Mouse (Mus musculus): ENCODE data around the gene Wtap. TPM values are rescaled to one million over a fixed set of nuclear protein-coding genes. Genes with fewer than 3 reads are reported as not detected.
A peak's percentile ranks its signal among the peaks of the same experiment; 100 is the strongest.

Gene Wtap
- total and polyA plus RNA-seq, 3 experiments: 63.5 to 74.0 TPM; not detected in 1

GRCm38 (mm10) chr17:12996345-12996744 is 2.4 kb upstream of the Wtap start:
- Histone ChIP-seq H3K4me3 (ENCODE audit: control insufficient read depth in 1 of 2, insufficient read depth in 1 of 2, low read depth in 2 of 2, low read length in 2 of 2) (no peak overlapping the region), H3K27ac (ENCODE audit: control insufficient read depth, low read depth, low read length) (no peak overlapping the region), H3K9ac (ENCODE audit: control insufficient read depth, low read depth, low read length, poor library complexity, severe bottlenecking) (no peak overlapping the region), H3K27me3 (ENCODE audit: control insufficient read depth in 1 of 2, insufficient read depth in 2 of 2, low read length in 2 of 2) (no peaks in the 10 kb centered on the region), H3K36me3 (ENCODE audit: control insufficient read depth in 1 of 2, insufficient read depth in 2 of 2, low read length in 2 of 2) (peaks cover 0 to 2% of the 10 kb centered on the region in 2 experiments; a peak in 1 of 4 replicates), H3K9me3 (replicated peaks; ENCODE audit: insufficient read depth, low read length) (no peaks in the 10 kb centered on the region), H3K4me1 (ENCODE audit: control insufficient read depth in 1 of 2, insufficient read depth in 2 of 2, low read length in 2 of 2) (no peaks in the 10 kb centered on the region), H3K79me2 (ENCODE audit: control insufficient read depth, insufficient read depth, low read length, poor library complexity) (peaks cover 12% of the 10 kb centered on the region)
- DNase-seq (ENCODE audit: low read depth, low spot score): peak; percentile 55
- TF ChIP-seq E2F4 (IDR thresholded peaks at IDR 0.05; ENCODE audit: borderline replicate concordance, low read depth, low read length) (no peak), ZC3H11A (IDR thresholded peaks at IDR 0.05; ENCODE audit: low read depth, low read length) (peak; percentile 53), CTCF (IDR thresholded peaks at IDR 0.05 in 2 of 3, conservative IDR thresholded peaks at IDR 0.05 in 1 of 3; ENCODE audit: control insufficient read depth in 1 of 3, insufficient read depth in 1 of 3, low read depth in 2 of 3, low read length in 3 of 3, poor library complexity in 1 of 3, severe bottlenecking in 1 of 3) (peak; percentile 51 to 73 (median 56); a peak in 5 of 6 replicates), JUND (IDR thresholded peaks at IDR 0.05; ENCODE audit: low read depth, low read length) (no peak), ETS1 (IDR thresholded peaks at IDR 0.05; ENCODE audit: low read depth, low read length) (no peak), SMC3 (IDR thresholded peaks at IDR 0.05; ENCODE audit: low read depth, low read length) (peak; percentile 83), MEF2A (IDR thresholded peaks at IDR 0.05; ENCODE audit: extremely low read depth, insufficient replicate concordance, low read depth, low read length, poor library complexity, severe bottlenecking) (no peak), MAX (IDR thresholded peaks at IDR 0.05; ENCODE audit: low read length) (no peak), RAD21 (IDR thresholded peaks at IDR 0.05; ENCODE audit: low read depth, low read length) (peak; percentile 59), CHD1 (IDR thresholded peaks at IDR 0.05; ENCODE audit: low read depth, low read length) (no peak), KAT2A (conservative IDR thresholded peaks at IDR 0.05; ENCODE audit: low read depth, low read length) (no peak), TBP (IDR thresholded peaks at IDR 0.05; ENCODE audit: low read depth, low read length) (no peak), MAZ (IDR thresholded peaks at IDR 0.05; ENCODE audit: low read depth, low read length) (no peak), UBTF (IDR thresholded peaks at IDR 0.05; ENCODE audit: borderline replicate concordance, insufficient read depth, low read depth, low read length) (no peak), MYC (IDR thresholded peaks at IDR 0.05; ENCODE audit: low read depth, low read length) (no peak), USF1 (IDR thresholded peaks at IDR 0.05; ENCODE audit: low read depth, low read length) (no peak), POLR2A (IDR thresholded peaks at IDR 0.05; ENCODE audit: control insufficient read depth in 1 of 2, insufficient read depth in 1 of 2, low read depth in 1 of 2, low read length in 2 of 2, poor library complexity in 1 of 2) (no peak), POLR2AphosphoS5 (IDR thresholded peaks at IDR 0.05; ENCODE audit: borderline replicate concordance, low read depth, low read length) (no peak), GABPA (IDR thresholded peaks at IDR 0.05; ENCODE audit: low read depth, low read length) (no peak), GATA1 (IDR thresholded peaks at IDR 0.05; ENCODE audit: low read depth, low read length) (no peak), ZMIZ1 (IDR thresholded peaks at IDR 0.05; ENCODE audit: low read depth, low read length) (no peak), ZNF384 (IDR thresholded peaks at IDR 0.05; ENCODE audit: low read depth, low read length) (no peak), ZKSCAN1 (IDR thresholded peaks at IDR 0.05; ENCODE audit: low read depth, low read length) (no peak), SIN3A (IDR thresholded peaks at IDR 0.05; ENCODE audit: low read length) (no peak), NELFE (IDR thresholded peaks at IDR 0.05; ENCODE audit: low read depth, low read length) (no peak), EP300 (IDR thresholded peaks at IDR 0.05; ENCODE audit: low read depth in 1 of 2, low read length in 2 of 2) (no peak), USF2 (IDR thresholded peaks at IDR 0.05; ENCODE audit: borderline replicate concordance in 1 of 2, insufficient read depth in 1 of 2, low read depth in 1 of 2, low read length in 2 of 2) (no peak), TCF12 (IDR thresholded peaks at IDR 0.05; ENCODE audit: low read depth, low read length) (no peak), HCFC1 (IDR thresholded peaks at IDR 0.05; ENCODE audit: low read depth, low read length) (no peak), CHD2 (IDR thresholded peaks at IDR 0.05; ENCODE audit: low read length) (no peak), NRF1 (IDR thresholded peaks at IDR 0.05; ENCODE audit: insufficient read depth, low read depth, low read length, poor library complexity, severe bottlenecking) (no peak), MXI1 (IDR thresholded peaks at IDR 0.05; ENCODE audit: low read depth, low read length) (no peak), MYB (IDR thresholded peaks at IDR 0.05; ENCODE audit: low read depth, low read length) (no peak)

All from MEL (cell line).